Mouse (Mus musculus) heart, adult 2 months (tissue): ENCODE data around the gene Ctsl.

Experiments
- CTCF ChIP-seq: fragments of 200-600 bp; IDR thresholded peaks from 2 replicates; pipeline ENCODE4 v1.8.1; 2022; ENCODE audit warnings: antibody characterized with exemption, mild to moderate bottlenecking, moderate library complexity
- POLR2A ChIP-seq: fragments of 200-500 bp; IDR thresholded peaks from 2 replicates; pipeline ENCODE4 v1.6.1; 2011; ENCODE audit warnings: mild to moderate bottlenecking, low read depth, low read length, control low read depth; ENCODE audit not compliant: insufficient read depth

DNA sequence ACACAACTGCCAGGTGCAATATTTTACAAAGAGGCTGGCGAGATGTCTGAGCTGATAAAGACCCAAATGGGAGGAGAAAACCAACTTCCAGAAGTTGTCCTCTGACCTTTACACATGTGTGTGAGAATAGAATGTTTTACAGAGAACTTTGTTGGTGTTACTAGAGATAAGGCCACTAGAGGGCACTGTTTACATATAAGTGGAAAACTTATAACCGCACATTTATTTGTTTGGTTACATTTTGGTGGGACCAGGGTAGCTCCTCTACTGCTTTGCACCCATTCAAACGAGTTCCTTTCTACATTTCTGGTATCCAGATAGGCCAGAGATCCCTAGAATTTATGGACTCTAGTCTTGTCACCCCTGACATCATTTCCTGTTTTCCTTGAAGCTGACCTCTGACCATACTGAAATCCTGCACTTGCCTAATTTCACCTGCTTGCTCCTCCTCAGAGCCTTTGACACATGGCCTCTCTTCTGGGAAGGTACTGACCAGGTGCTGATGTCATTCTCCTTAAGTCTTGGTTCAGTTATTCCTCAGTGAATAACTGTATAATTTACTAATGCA, 55.1 kb downstream of the Ctsl start:
- TF ChIP-seq CTCF (peak; percentile 89), POLR2A (no peak)
